In the genomic region with DNA sequence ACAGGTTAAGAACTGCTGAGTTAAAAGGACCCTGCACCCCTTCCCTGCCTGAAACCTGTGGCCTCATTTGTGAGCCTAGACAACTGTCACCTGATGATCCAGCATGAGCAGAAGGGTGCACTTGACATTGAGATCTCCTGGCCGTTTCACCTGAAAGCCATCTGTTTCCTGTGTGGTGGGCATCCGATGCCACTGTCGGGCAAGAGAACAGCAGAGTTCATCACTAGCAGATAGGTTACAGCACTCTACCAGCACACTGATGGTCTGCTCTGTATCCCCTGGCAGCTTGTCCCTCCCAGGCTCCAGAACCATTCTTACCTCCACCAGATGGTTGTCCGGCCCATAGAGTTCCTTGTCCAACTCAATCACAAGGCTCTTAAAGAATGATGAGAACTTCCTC, we compare ENCODE assay signal across 23 mouse cellular contexts. TPM values are rescaled to one million over a fixed set of nuclear protein-coding genes. Genes with fewer than 3 reads are reported as not detected.
DNase-seq lines count a peak whose midpoint lies in the region; ATAC-seq and TF ChIP-seq lines count a peak whose summit lies in the region.
"Had no signal": no experiment of that assay in that cellular context is flagged by ENCODE, and none has a peak within 500 bp of the region (broad histone marks: within the 10 kb centered on the region; RNA-seq: fewer than 3 reads in every experiment).

No protein-coding gene starts in this region.

- no peak overlapping the region for H3K4me3 ChIP-seq in heart, adult 2 months
- H3K4me3 ChIP-seq: embryonic facial prominence, embryonic 10.5 days; embryonic facial prominence, embryonic 12.5 days; forebrain, embryonic 13.5 days; forebrain, embryonic 15.5 days had no signal

- intact Hi-C loops in heart, adult 2 months (cut with DNase I), result no loop called here

- no peak for ATAC-seq in cerebellum, adult (ENCODE audit: insufficient number of reproducible peaks, low FRiP score, low TSS enrichment)
- ATAC-seq: forebrain, embryonic 13.5 days; forebrain, embryonic 15.5 days; forebrain, postnatal 0 days had no signal

- TF ChIP-seq POLR2A in heart, adult 2 months (IDR thresholded peaks at IDR 0.05; ENCODE audit: insufficient read depth, low read depth, low read length), result no peak

- no peak overlapping the region for H3K27ac ChIP-seq in heart, adult 2 months
- H3K27ac ChIP-seq: embryonic facial prominence, embryonic 10.5 days; embryonic facial prominence, embryonic 12.5 days; forebrain, embryonic 13.5 days; forebrain, embryonic 15.5 days had no signal

- 74% methylated on average over 4 of the region's 4 CpGs for WGBS in heart, adult 2 months

- peaks cover 7% of the 10 kb centered on the region; the same call in 1 of the 2 replicates for H3K36me3 ChIP-seq in heart, adult 2 months (ENCODE audit: control insufficient read depth, insufficient read depth, low read length)

- TF ChIP-seq EP300 in heart, adult 2 months (IDR thresholded peaks at IDR 0.05; ENCODE audit: insufficient read depth, low read depth, low read length), result no peak

- no peak for TF ChIP-seq CTCF in heart, adult 2 months (IDR thresholded peaks at IDR 0.05)

- H3K9ac ChIP-seq in heart, adult 2 months (ENCODE audit: low read depth, low read length), result no peak overlapping the region
- H3K9ac ChIP-seq: embryonic facial prominence, embryonic 12.5 days; forebrain, embryonic 13.5 days; forebrain, embryonic 15.5 days; forebrain, postnatal 0 days had no signal

- DNase-seq in cerebellum, adult 8-10 months, result peak; percentile 44
- DNase-seq in cerebellum, adult 9-11 months, result peak; percentile 66
- DNase-seq in cerebellum, postnatal 4 days (ENCODE audit: low spot score in 2 of 2), result no peak
- DNase-seq in heart, adult 11 months, result peak; percentile 89
- no peak for DNase-seq in heart, adult 2 months
- DNase-seq in urinary bladder, adult 18-20 months (ENCODE audit: low spot score in 2 of 2), result no peak
- DNase-seq: adrenal gland, adult 2 months; adrenal gland, postnatal 10 days; adrenal gland, postnatal 25 days; cerebellum, postnatal 36 days; forebrain, postnatal 0 days had no signal

- H3K4me1 ChIP-seq in heart, adult 2 months (ENCODE audit: control insufficient read depth, insufficient read depth, low read length), result peaks cover 15% of the 10 kb centered on the region

- H3K27me3 ChIP-seq in heart, adult 2 months (ENCODE audit: control insufficient read depth, insufficient read depth, low read length), result no peaks in the 10 kb centered on the region
- H3K27me3 ChIP-seq: embryonic facial prominence, embryonic 12.5 days; forebrain, embryonic 13.5 days; forebrain, embryonic 15.5 days had no signal

- H3K79me2 ChIP-seq in heart, adult 2 months (replicated peaks; ENCODE audit: control insufficient read depth, insufficient read depth, low read length), result peaks cover 1% of the 10 kb centered on the region

RNA-seq across cellular contexts. Expression of a gene that starts 7.2 kb away (rescaled TPM):
- 10 to 100 TPM; 16.6 to 17.2 TPM for total RNA-seq in heart, adult 2 months (2021)
- polyA plus RNA-seq in heart, adult 2 months (2012; rRNA removed), result 39.2 and 49.2 TPM in 2 replicates

RNA-seq across cellular contexts. Expression of a gene that starts 9.6 kb away (rescaled TPM):
- total RNA-seq in heart, adult 2 months (2021), result 100 to 1,000 TPM in 1 of 2 experiments, 10 to 100 TPM in 1; 91.8 to 104 TPM
- 54.5 and 83.5 TPM in 2 replicates for polyA plus RNA-seq in heart, adult 2 months (2012; rRNA removed)

RNA-seq across cellular contexts. Expression of a gene that starts 9.7 kb away (rescaled TPM):
- total RNA-seq in heart, adult 2 months (2021), result 10 to 100 TPM; 20.2 to 21.6 TPM
- polyA plus RNA-seq in heart, adult 2 months (2012; rRNA removed), result 10.2 and 15.2 TPM in 2 replicates

RNA-seq across cellular contexts. Expression of a gene that starts 10.9 kb away (rescaled TPM):
- total RNA-seq in heart, adult 2 months (2021), result not detected
- polyA plus RNA-seq in heart, adult 2 months (2012; rRNA removed), result 0.10 TPM in 1 of 2 replicates, not detected in the other
- polyA plus RNA-seq: adrenal gland, adult 2 months had no signal

RNA-seq across cellular contexts. Expression of a gene that starts 36.1 kb away (rescaled TPM):
- not detected for total RNA-seq in heart, adult 2 months (2021)
- polyA plus RNA-seq in heart, adult 2 months (2012; rRNA removed), result not detected in 2 replicates
- total RNA-seq: adrenal gland, adult 2 months; adrenal gland, postnatal 10 days; adrenal gland, postnatal 25 days; ES-E14; forebrain, postnatal 0 days; gastrocnemius, adult 18-20 months; MEL had no signal
- polyA plus RNA-seq: adrenal gland, adult 2 months; C2C12; cortical plate, adult 2 months; embryonic facial prominence, embryonic 10.5 days; embryonic facial prominence, embryonic 12.5 days; embryonic facial prominence, embryonic 14.5 days; forebrain, embryonic 11.5 days; forebrain, embryonic 13.5 days; forebrain, embryonic 15.5 days; forebrain, postnatal 0 days had no signal

Comparison
In these comparisons a context has a peak if more than half of its experiments do, and no peak if none do; other contexts are left out.
1. DNase-seq: peak in cerebellum, adult 8-10 months (single experiment), cerebellum, adult 9-11 months (single experiment) and heart, adult 11 months (single experiment); none in cerebellum, postnatal 4 days (0 of 2), heart, adult 2 months (0 of 2) and urinary bladder, adult 18-20 months (0 of 2).